ENCODE assay signal across 28 mouse cellular contexts in the genomic region with DNA sequence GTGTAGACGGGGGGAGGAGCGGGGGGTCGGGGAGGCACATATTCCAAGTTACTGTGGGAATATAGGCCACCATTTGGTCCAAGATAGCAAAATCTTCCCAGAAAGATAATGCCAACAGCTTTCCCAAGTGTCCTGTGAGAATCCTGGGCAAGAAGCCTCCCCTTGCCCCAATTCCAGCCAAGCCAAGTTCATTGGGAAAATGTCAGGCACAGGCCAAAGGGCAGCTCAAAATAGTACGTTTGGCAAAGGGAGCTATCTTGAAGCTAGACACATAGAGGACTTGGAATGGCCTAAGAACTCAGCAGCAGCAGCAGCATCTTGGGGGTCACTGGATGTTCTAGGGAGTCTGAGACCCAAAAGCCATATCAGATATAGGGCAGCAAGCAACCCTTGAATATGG. TPM values are rescaled to one million over a fixed set of nuclear protein-coding genes. Genes with fewer than 3 reads are reported as not detected.
"Had no signal": no experiment of that assay in that cellular context is flagged by ENCODE, and none has a peak within 500 bp of the region (broad histone marks: within the 10 kb centered on the region; RNA-seq: fewer than 3 reads in every experiment).

No protein-coding gene starts in this region.

- H3K36me3 ChIP-seq: liver, embryonic 13.5 days; liver, embryonic 15.5 days; lung, embryonic 15.5 days; midbrain, embryonic 13.5 days; midbrain, embryonic 15.5 days; neural tube, embryonic 13.5 days; neural tube, embryonic 15.5 days; stomach, embryonic 15.5 days had no signal

- H3K27me3 ChIP-seq: lung, embryonic 15.5 days; midbrain, embryonic 13.5 days; midbrain, embryonic 15.5 days; neural tube, embryonic 15.5 days had no signal

- H3K4me3 ChIP-seq: liver, embryonic 13.5 days; liver, embryonic 15.5 days; lung, embryonic 15.5 days; megakaryocyte, embryonic 14.5 days; midbrain, embryonic 13.5 days; midbrain, embryonic 15.5 days; neural tube, embryonic 13.5 days; neural tube, embryonic 15.5 days; stomach, embryonic 15.5 days had no signal

- H3K27ac ChIP-seq: liver, embryonic 13.5 days; liver, embryonic 15.5 days; lung, embryonic 15.5 days; macrophage; midbrain, embryonic 13.5 days; midbrain, embryonic 15.5 days; neural tube, embryonic 13.5 days; neural tube, embryonic 15.5 days; stomach, embryonic 15.5 days; stomach, postnatal 0 days had no signal

- H3K4me1 ChIP-seq: liver, embryonic 13.5 days; liver, embryonic 15.5 days; lung, embryonic 15.5 days; midbrain, embryonic 13.5 days; midbrain, embryonic 15.5 days; neural tube, embryonic 13.5 days; neural tube, embryonic 15.5 days; stomach, embryonic 15.5 days had no signal

- DNase-seq: liver, embryonic 13.5 days; liver, postnatal 0 days; lung, adult 2 months; retina, postnatal 1 day; right cerebral cortex, adult 18-20 months; right cerebral cortex, postnatal 25 days; right cerebral cortex, postnatal 4 days; thymus, adult 2 months; thymus, postnatal 25 days; thymus, postnatal 4 days had no signal

RNA-seq across cellular contexts. Expression of gene Uts2r, which starts 3.7 kb away (rescaled TPM):
- total RNA-seq: megakaryocyte progenitor cell, adult 5-6 weeks; monocyte, adult 5-6 weeks had no signal
- polyA plus RNA-seq: liver, embryonic 13.5 days; liver, postnatal 0 days; lung, embryonic 15.5 days; lung, postnatal 0 days; macrophage; midbrain, embryonic 11.5 days; neural tube, embryonic 11.5 days; spleen, adult 2 months; stomach, embryonic 15.5 days; stomach, postnatal 0 days; urinary bladder, adult 2 months had no signal

RNA-seq across cellular contexts. Expression of gene Tex19.1, which starts 17.8 kb away (rescaled TPM):
- total RNA-seq: megakaryocyte progenitor cell, adult 5-6 weeks; midbrain, postnatal 0 days; monocyte, adult 5-6 weeks had no signal
- polyA plus RNA-seq: liver, postnatal 0 days; lung, adult 2 months; lung, embryonic 15.5 days; lung, postnatal 0 days; macrophage; midbrain, embryonic 11.5 days; midbrain, embryonic 13.5 days; midbrain, embryonic 15.5 days; midbrain, postnatal 0 days; neural tube, embryonic 11.5 days; neural tube, embryonic 13.5 days; neural tube, embryonic 15.5 days; spleen, adult 2 months had no signal

RNA-seq across cellular contexts. Expression of gene Tex19.2, which starts 45.3 kb away (rescaled TPM):
- total RNA-seq: midbrain, postnatal 0 days; monocyte, adult 5-6 weeks had no signal
- polyA plus RNA-seq: liver, postnatal 0 days; lung, adult 2 months; lung, embryonic 15.5 days; lung, postnatal 0 days; macrophage; midbrain, embryonic 11.5 days; midbrain, embryonic 13.5 days; midbrain, embryonic 15.5 days; midbrain, postnatal 0 days; neural tube, embryonic 11.5 days; neural tube, embryonic 13.5 days; neural tube, embryonic 15.5 days; spleen, adult 2 months; stomach, embryonic 15.5 days had no signal
